Mouse (Mus musculus) liver, postnatal 0 days (tissue): ENCODE results near the gene Basp1.

Source experiments
- CTCF ChIP-seq: sonication (generic); IDR thresholded peaks from 2 replicates; pipeline ENCODE4 v1.5.1; 2016; ENCODE audit warnings: antibody characterized with exemption, low read depth
- EP300 ChIP-seq: IDR thresholded peaks from 2 replicates; pipeline ENCODE4 v1.6.1; 2016; ENCODE audit warnings: antibody characterized with exemption, low read depth, mild to moderate bottlenecking

- no peak for TF ChIP-seq CTCF
- no peak for TF ChIP-seq EP300
Observed at GRCm38 (mm10) chr15:25448703-25449340, 35.3 kb upstream of the Basp1 start.
